Mouse (Mus musculus): ENCODE data around the gene Sh3pxd2b. TPM values are rescaled to one million over a fixed set of nuclear protein-coding genes. Genes with fewer than 3 reads are reported as not detected.

The Sh3pxd2b gene
- polyA plus RNA-seq, 1 experiment from 2014 or later = 15.3 TPM

DNA sequence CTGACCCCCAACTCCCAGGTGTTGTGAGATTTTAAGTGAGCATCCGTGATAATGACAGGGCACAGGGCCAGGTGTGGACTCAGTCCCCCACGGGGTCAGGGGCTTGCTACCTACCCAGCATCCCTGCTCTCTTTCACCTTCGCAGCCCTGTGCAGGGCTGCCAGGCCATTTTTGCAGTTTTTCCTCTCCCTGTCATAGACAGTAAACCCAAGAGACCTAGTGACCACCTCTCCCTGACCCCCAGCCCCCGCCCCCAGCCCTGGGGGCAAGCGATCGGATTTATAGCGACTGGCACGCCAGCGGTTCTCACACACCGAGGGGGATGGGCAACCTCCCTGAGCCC, 385 bp upstream of the Sh3pxd2b start:
- 5% methylated on average over 10 of the region's 10 CpGs for WGBS (ENCODE audit: insufficient replicate concordance)
- peak overlapping the region; percentile 46; the same call in 1 of the 2 replicates for H3K27ac ChIP-seq (ENCODE audit: low read depth, low read length)
- peak overlapping the region; percentile 95 for H3K9ac ChIP-seq (ENCODE audit: low read depth, low read length)
- H3K9me3 ChIP-seq (replicated peaks; ENCODE audit: control insufficient read depth, low read length) = no peaks in the 10 kb centered on the region
- peak overlapping the region; percentile 86 for H3K4me3 ChIP-seq (ENCODE audit: low read depth, low read length)
- H3K4me1 ChIP-seq (ENCODE audit: control insufficient read depth, insufficient read depth, low read length) = peaks cover 14% of the 10 kb centered on the region
- ATAC-seq (replicated peaks; ENCODE audit: insufficient number of reproducible peaks, low FRiP score, low TSS enrichment) = no peak; the same call in 1 of the 2 replicates
- H3K36me3 ChIP-seq (ENCODE audit: control insufficient read depth, insufficient read depth, low read length) = no peaks in the 10 kb centered on the region
- H3K27me3 ChIP-seq (ENCODE audit: control insufficient read depth, insufficient read depth, low read length) = peaks cover 5% of the 10 kb centered on the region; the same call in 1 of the 2 replicates
- peak overlapping the region; percentile 88 for H3K4me2 ChIP-seq

DNA sequence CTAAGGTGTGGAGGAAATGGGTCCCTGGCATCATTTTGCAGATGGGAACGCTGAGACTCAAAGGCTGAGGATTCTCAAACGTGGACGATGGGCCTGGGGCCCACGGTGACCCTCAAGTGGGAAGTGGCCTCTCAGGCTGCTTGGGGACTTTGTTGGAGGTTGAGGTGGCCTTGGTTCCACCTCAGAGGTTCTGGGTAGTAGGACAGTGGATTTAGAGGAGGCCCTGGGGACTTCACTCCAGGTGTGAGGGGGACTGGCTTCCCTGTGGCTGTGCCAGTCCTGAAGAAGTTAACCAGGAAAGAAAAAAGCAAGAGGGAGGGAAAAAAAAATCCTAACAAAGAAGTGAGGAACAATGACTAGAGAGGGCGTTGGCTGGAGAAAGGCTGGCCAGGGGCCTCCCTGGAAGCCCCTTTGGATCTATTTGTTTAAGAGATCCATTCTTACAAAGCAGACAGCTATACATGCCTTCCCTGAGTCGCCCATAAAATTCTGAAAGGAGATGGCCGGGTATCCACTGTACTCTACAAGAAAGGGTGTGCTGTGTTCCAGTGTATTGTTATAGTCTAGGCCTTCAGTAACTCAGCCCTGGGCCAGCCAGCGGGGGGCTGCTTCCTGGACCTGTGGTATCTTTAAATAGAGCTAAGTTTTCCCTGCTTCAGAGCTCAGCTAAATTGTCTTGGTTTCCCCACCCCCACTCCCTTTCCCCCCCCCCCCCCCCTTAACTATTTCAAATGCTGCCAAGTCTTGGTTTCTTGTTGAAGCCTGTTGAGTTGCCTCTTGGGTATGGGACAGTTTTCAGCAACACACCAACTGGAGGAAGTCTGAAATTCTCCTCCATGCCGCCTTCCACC, 1.0 kb downstream of the Sh3pxd2b start:
- no peak for ATAC-seq (replicated peaks; ENCODE audit: insufficient number of reproducible peaks, low FRiP score, low TSS enrichment)
- no peaks in the 10 kb centered on the region for H3K36me3 ChIP-seq (ENCODE audit: control insufficient read depth, insufficient read depth, low read length)
- peak overlapping the region; percentile 77 for H3K27ac ChIP-seq (ENCODE audit: low read depth, low read length)
- H3K4me3 ChIP-seq (ENCODE audit: low read depth, low read length) = peak overlapping the region; percentile 86
- H3K4me2 ChIP-seq = peak overlapping the region; percentile 88
- H3K27me3 ChIP-seq (ENCODE audit: control insufficient read depth, insufficient read depth, low read length) = peaks cover 5% of the 10 kb centered on the region; the same call in 1 of the 2 replicates
- 33% methylated on average over 9 of the region's 9 CpGs for WGBS (ENCODE audit: insufficient replicate concordance)
- no peaks in the 10 kb centered on the region for H3K9me3 ChIP-seq (replicated peaks; ENCODE audit: control insufficient read depth, low read length)
- peak overlapping the region; percentile 95 for H3K9ac ChIP-seq (ENCODE audit: low read depth, low read length)
- H3K4me1 ChIP-seq (ENCODE audit: control insufficient read depth, insufficient read depth, low read length) = peaks cover 18% of the 10 kb centered on the region

DNA sequence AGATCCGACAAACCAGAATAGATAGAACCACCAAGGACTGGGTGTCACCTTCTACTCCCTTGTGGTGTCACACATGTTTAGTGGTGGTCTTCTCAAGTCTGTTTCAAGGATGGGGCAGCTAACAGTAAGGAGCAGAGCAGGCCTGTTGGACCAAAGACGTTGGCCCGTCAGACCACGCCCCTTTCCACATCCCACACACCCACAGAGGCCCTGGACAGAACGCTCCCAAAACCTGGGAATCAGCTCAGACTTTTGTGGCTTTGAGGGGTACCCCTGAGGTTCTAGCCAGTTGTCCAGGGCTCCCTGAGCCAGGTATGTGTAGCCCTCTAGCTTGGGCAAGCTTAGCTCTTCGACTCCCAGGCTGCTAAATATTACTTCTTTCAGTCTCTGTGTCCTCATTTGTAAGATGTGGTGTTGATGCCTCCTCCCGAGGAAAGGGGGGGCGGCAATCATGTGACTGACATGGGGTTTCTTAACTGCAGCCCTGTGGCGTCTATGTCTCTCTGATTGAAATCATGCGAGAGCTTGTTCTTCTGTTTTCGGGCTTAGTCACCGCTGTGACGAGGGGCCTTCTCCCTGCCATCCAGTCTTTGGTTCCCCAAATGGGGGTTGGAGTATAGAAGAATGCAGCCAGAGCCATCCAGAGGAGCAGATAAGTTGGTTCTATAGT, 1.8 kb downstream of the Sh3pxd2b start:
- WGBS (ENCODE audit: insufficient replicate concordance) = 72% methylated on average over 13 of the region's 13 CpGs
- Histone ChIP-seq H3K4me3 (ENCODE audit: low read depth, low read length) (0 out of 2 replicates have a peak overlapping the region, but pooled peaks have one; percentile 14), H3K27ac (ENCODE audit: low read depth, low read length) (0 out of 2 replicates have a peak overlapping the region, but pooled peaks have one; percentile 6), H3K4me2 (peak overlapping the region; percentile 88), H3K9me3 (replicated peaks; ENCODE audit: control insufficient read depth, low read length) (no peaks in the 10 kb centered on the region), H3K9ac (ENCODE audit: low read depth, low read length) (no peak overlapping the region), H3K4me1 (ENCODE audit: control insufficient read depth, insufficient read depth, low read length) (peaks cover 22% of the 10 kb centered on the region), H3K36me3 (ENCODE audit: control insufficient read depth, insufficient read depth, low read length) (0 out of 2 replicates have a peak, but pooled peaks cover 3% of the 10 kb centered on the region), H3K27me3 (ENCODE audit: control insufficient read depth, insufficient read depth, low read length) (peaks cover 5% of the 10 kb centered on the region; the same call in 1 of the 2 replicates)
- no peak for ATAC-seq (replicated peaks; ENCODE audit: insufficient number of reproducible peaks, low FRiP score, low TSS enrichment)

DNA sequence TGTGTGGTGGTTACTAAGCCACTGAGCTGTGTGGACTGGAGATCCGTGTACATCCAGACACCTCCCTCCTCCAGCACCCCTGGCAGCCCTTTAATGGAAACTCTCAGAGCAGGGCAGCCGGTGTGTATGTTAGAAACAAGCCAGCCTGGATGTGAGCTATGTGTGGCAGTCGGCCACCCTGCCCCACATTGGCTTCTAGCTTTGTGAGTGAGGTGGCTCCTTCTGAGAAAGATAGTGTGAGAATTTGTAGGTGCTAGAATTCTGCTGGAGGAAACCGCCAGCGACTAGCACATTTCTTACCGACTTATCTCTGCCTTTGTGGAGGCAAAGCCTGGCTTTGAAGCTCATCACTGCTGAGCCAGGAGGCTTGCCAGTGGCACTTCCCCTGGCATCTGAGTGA, 5.3 kb downstream of the Sh3pxd2b start:
- H3K9me3 ChIP-seq (replicated peaks; ENCODE audit: control insufficient read depth, low read length) = no peaks in the 10 kb centered on the region
- 51% methylated on average over 6 of the region's 6 CpGs for WGBS (ENCODE audit: insufficient replicate concordance)
- 0 out of 2 replicates have a peak, but pooled peaks cover 3% of the 10 kb centered on the region for H3K36me3 ChIP-seq (ENCODE audit: control insufficient read depth, insufficient read depth, low read length)
- no peak overlapping the region for H3K9ac ChIP-seq (ENCODE audit: low read depth, low read length)
- ATAC-seq (replicated peaks; ENCODE audit: insufficient number of reproducible peaks, low FRiP score, low TSS enrichment) = no peak
- H3K27ac ChIP-seq (ENCODE audit: low read depth, low read length) = no peak overlapping the region
- no peaks in the 10 kb centered on the region for H3K27me3 ChIP-seq (ENCODE audit: control insufficient read depth, insufficient read depth, low read length)
- H3K4me2 ChIP-seq = no peak overlapping the region
- no peak overlapping the region for H3K4me3 ChIP-seq (ENCODE audit: low read depth, low read length)
- H3K4me1 ChIP-seq (ENCODE audit: control insufficient read depth, insufficient read depth, low read length) = peaks cover 31% of the 10 kb centered on the region

DNA sequence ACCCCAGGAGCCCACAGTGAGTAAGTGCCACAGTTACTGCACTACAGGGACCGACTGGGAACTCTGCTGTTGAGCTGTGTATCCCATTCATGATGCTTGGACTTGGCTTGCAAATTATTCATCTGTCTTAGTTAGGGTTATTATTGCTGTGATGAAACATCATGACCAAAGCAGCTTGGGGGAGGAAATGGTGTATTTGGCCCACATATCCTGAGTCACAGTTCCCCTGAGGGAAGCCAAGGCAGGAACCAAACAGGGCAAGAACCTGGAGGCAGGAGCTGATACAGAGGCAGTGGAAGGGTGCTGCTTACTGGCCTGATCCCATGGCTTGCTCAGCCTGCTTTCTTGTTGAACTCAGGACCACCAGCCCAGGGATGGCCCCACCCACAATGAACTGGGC, 7.8 kb downstream of the Sh3pxd2b start:
- H3K4me1 ChIP-seq (ENCODE audit: control insufficient read depth, insufficient read depth, low read length) = peaks cover 20% of the 10 kb centered on the region; the same call in 1 of the 2 replicates
- no peak overlapping the region for H3K27ac ChIP-seq (ENCODE audit: low read depth, low read length)

DNA sequence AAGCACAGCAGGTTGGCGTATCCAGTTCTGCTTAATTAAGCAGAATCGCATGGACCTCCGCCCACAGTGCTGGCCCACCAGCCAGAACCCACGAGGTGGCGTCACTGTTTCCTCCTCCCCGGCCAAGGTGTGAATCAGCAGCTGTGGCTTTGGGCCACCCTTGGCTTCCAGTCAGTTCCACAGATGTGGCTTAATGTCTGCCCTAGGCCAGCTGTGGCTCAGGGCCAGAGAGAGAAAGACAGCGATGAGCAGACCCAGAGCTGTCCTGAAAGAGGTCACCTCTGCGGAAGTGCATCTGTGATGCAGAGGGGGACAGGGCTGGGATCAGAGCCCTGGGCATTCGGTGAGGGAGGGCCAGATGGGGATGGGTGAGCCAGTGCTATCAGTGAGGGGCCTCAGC, 10.1 kb downstream of the Sh3pxd2b start:
- Histone ChIP-seq H3K27ac (ENCODE audit: low read depth, low read length) (no peak overlapping the region), H3K36me3 (ENCODE audit: control insufficient read depth, insufficient read depth, low read length) (0 out of 2 replicates have a peak, but pooled peaks cover 3% of the 10 kb centered on the region), H3K9me3 (replicated peaks; ENCODE audit: control insufficient read depth, low read length) (no peaks in the 10 kb centered on the region), H3K4me1 (ENCODE audit: control insufficient read depth, insufficient read depth, low read length) (peaks cover 21% of the 10 kb centered on the region), H3K27me3 (ENCODE audit: control insufficient read depth, insufficient read depth, low read length) (no peaks in the 10 kb centered on the region), H3K9ac (ENCODE audit: low read depth, low read length) (no peak overlapping the region), H3K4me3 (ENCODE audit: low read depth, low read length) (no peak overlapping the region), H3K4me2 (no peak overlapping the region)
- 48% methylated on average over 9 of the region's 9 CpGs for WGBS (ENCODE audit: insufficient replicate concordance)
- ATAC-seq (replicated peaks; ENCODE audit: insufficient number of reproducible peaks, low FRiP score, low TSS enrichment) = no peak

More for the DNA sequence above, 7.8 kb downstream of the Sh3pxd2b start:
- Histone ChIP-seq H3K27me3 (ENCODE audit: control insufficient read depth, insufficient read depth, low read length) (no peaks in the 10 kb centered on the region), H3K4me2 (no peak overlapping the region), H3K9ac (ENCODE audit: low read depth, low read length) (no peak overlapping the region), H3K9me3 (replicated peaks; ENCODE audit: control insufficient read depth, low read length) (no peaks in the 10 kb centered on the region), H3K4me3 (ENCODE audit: low read depth, low read length) (no peak overlapping the region), H3K36me3 (ENCODE audit: control insufficient read depth, insufficient read depth, low read length) (0 out of 2 replicates have a peak, but pooled peaks cover 3% of the 10 kb centered on the region)
- 62% methylated on average over 1 of the region's 1 CpGs for WGBS (ENCODE audit: insufficient replicate concordance)
- ATAC-seq (replicated peaks; ENCODE audit: insufficient number of reproducible peaks, low FRiP score, low TSS enrichment) = no peak

DNA sequence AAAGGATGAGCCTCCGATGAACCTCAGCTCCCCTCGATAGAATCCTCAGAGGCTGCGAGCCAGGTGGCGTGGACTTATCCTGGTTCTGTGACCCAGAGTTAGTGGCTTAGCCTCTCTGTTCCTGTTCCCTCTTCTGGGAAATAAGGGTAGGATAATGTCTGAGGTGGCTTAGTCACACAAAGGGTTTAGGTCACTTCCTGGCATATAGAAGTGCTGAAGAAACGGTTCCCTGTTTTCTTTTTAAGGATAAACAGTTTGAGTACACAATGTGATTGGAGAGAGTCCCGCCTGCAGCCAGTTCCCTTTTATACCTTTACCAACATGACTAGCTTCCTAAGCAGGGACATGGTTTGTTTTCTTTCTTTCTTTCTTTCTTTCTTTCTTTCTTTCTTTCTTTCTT, 10.8 kb downstream of the Sh3pxd2b start:
- ATAC-seq (replicated peaks; ENCODE audit: insufficient number of reproducible peaks, low FRiP score, low TSS enrichment) = no peak
- 69% methylated on average over 6 of the region's 6 CpGs for WGBS (ENCODE audit: insufficient replicate concordance)
- no peak overlapping the region for H3K27ac ChIP-seq (ENCODE audit: low read depth, low read length)
- peaks cover 28% of the 10 kb centered on the region for H3K4me1 ChIP-seq (ENCODE audit: control insufficient read depth, insufficient read depth, low read length)
- H3K27me3 ChIP-seq (ENCODE audit: control insufficient read depth, insufficient read depth, low read length) = no peaks in the 10 kb centered on the region
- H3K36me3 ChIP-seq (ENCODE audit: control insufficient read depth, insufficient read depth, low read length) = 0 out of 2 replicates have a peak, but pooled peaks cover 3% of the 10 kb centered on the region
- H3K9me3 ChIP-seq (replicated peaks; ENCODE audit: control insufficient read depth, low read length) = no peaks in the 10 kb centered on the region
- no peak overlapping the region for H3K4me2 ChIP-seq
- H3K9ac ChIP-seq (ENCODE audit: low read depth, low read length) = no peak overlapping the region
- no peak overlapping the region for H3K4me3 ChIP-seq (ENCODE audit: low read depth, low read length)

DNA sequence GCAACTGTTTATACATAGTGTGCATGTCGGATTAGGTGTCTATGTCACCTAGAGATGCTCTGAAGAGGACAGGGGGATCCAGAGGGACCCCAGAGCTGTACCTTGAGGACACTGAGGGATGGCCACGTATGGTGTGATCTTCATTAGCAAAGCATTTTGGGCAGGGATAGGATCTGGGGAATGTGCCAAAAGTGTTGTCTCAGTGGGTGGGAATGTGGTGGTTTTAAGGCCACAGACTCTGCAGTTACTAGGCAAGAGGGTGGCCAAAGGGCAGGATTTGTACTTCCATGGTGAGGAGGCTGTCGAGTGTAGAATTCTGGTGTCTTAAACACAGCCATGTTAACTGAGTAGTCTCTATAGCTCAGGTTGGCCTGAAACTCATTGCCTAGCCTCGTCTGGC, 11.9 kb downstream of the Sh3pxd2b start:
- Histone ChIP-seq H3K4me1 (ENCODE audit: control insufficient read depth, insufficient read depth, low read length) (peaks cover 32% of the 10 kb centered on the region), H3K4me3 (ENCODE audit: low read depth, low read length) (no peak overlapping the region), H3K9me3 (replicated peaks; ENCODE audit: control insufficient read depth, low read length) (no peaks in the 10 kb centered on the region), H3K4me2 (no peak overlapping the region), H3K27ac (ENCODE audit: low read depth, low read length) (no peak overlapping the region), H3K36me3 (ENCODE audit: control insufficient read depth, insufficient read depth, low read length) (no peaks in the 10 kb centered on the region), H3K27me3 (ENCODE audit: control insufficient read depth, insufficient read depth, low read length) (no peaks in the 10 kb centered on the region), H3K9ac (ENCODE audit: low read depth, low read length) (no peak overlapping the region)
- no peak for ATAC-seq (replicated peaks; ENCODE audit: insufficient number of reproducible peaks, low FRiP score, low TSS enrichment)
- 78% methylated on average over 4 of the region's 4 CpGs for WGBS (ENCODE audit: insufficient replicate concordance)
